Mouse (Mus musculus): ENCODE data around the gene Zfp788. TPM values are rescaled to one million over a fixed set of nuclear protein-coding genes. Genes with fewer than 3 reads are reported as not detected.
"Not testable (repeated sequence)": the region's sequence is repeated elsewhere in the genome, so short reads cannot be mapped to it uniquely, and the experiment has no call there.

Gene Zfp788
- polyA plus RNA-seq, 1 experiment from 2014 or later: 13.1 TPM

GRCm38 (mm10) chr7:41633221-41633984 lies 400 bp downstream of the Zfp788 start:
- Histone ChIP-seq H3K27me3 (replicated peaks; ENCODE audit: control insufficient read depth, insufficient read depth, low read length) (no peaks in the 10 kb centered on the region), H3K27ac (ENCODE audit: low read depth) (peak overlapping the region; percentile 87), H3K4me1 (replicated peaks; ENCODE audit: control insufficient read depth, insufficient read depth, low read length) (no peaks in the 10 kb centered on the region; the same call in 1 of the 2 replicates), H3K9me3 (ENCODE audit: control insufficient read depth, low read length) (0 out of 2 replicates have a peak, but pooled peaks cover 4% of the 10 kb centered on the region), H3K4me2 (ENCODE audit: low read length) (peak overlapping the region; percentile 70), H3K9ac (ENCODE audit: low read length) (peak overlapping the region; percentile 63), H3K4me3 (ENCODE audit: low read depth, low read length) (peak overlapping the region; percentile 67), H3K36me3 (ENCODE audit: control insufficient read depth, insufficient read depth, low read length) (peaks cover 30% of the 10 kb centered on the region)
- ATAC-seq (replicated peaks; ENCODE audit: low FRiP score, low TSS enrichment, low read depth): peak; percentile 98
- peak; percentile 95 for DNase-seq (ENCODE audit: low spot score)
- WGBS: under 1% methylated on average over 25 of the region's 26 CpGs

- H3K4me3 ChIP-seq (ENCODE audit: low read depth, low read length); H3K4me2 ChIP-seq (ENCODE audit: low read length): not testable (repeated sequence)
- WGBS: 59% methylated on average over 1 of the region's 1 CpGs
These were observed 41.3 kb downstream of the Zfp788 start for GRCm38 (mm10) chr7:41674326-41674725.

More at GRCm38 (mm10) chr7:41674326-41674725, 41.3 kb downstream of the Zfp788 start:
- not testable (repeated sequence) for H3K9ac ChIP-seq (ENCODE audit: low read length); H3K4me1 ChIP-seq (replicated peaks; ENCODE audit: control insufficient read depth, insufficient read depth, low read length); ATAC-seq (replicated peaks; ENCODE audit: low FRiP score, low TSS enrichment, low read depth); DNase-seq (ENCODE audit: low spot score); H3K36me3 ChIP-seq (ENCODE audit: control insufficient read depth, insufficient read depth, low read length); H3K9me3 ChIP-seq (ENCODE audit: control insufficient read depth, low read length); H3K27me3 ChIP-seq (replicated peaks; ENCODE audit: control insufficient read depth, insufficient read depth, low read length); H3K27ac ChIP-seq (ENCODE audit: low read depth)

Other genes with a start within 250 kb of the Zfp788 start
- gene AI987944, start 239.8 kb upstream of the Zfp788 start, polyA plus RNA-seq (2014; fragmentation: Nextera tagmentation; extraction: Ambion mirVana): 10.9 and 12.1 TPM in 2 replicates
- gene Vmn2r57, start 184.5 kb upstream of the Zfp788 start, polyA plus RNA-seq (2014; fragmentation: Nextera tagmentation; extraction: Ambion mirVana): 0.14 and 0.35 TPM in 2 replicates
- gene Gm20449, start 133.8 kb upstream of the Zfp788 start, polyA plus RNA-seq (2014; fragmentation: Nextera tagmentation; extraction: Ambion mirVana): 0.04 and 0.08 TPM in 2 replicates
- gene AW146154, start 133.3 kb upstream of the Zfp788 start, polyA plus RNA-seq (2014; fragmentation: Nextera tagmentation; extraction: Ambion mirVana): 10.1 and 10.9 TPM in 2 replicates
- not detected in 2 replicates for gene Gm6871, start 59.5 kb upstream of the Zfp788 start, polyA plus RNA-seq (2014; fragmentation: Nextera tagmentation; extraction: Ambion mirVana)
- 15.4 and 16.4 TPM in 2 replicates for gene 2610021A01Rik, start 34.0 kb upstream of the Zfp788 start, polyA plus RNA-seq (2014; fragmentation: Nextera tagmentation; extraction: Ambion mirVana)
- gene Vmn2r58, start 239.5 kb downstream of the Zfp788 start, polyA plus RNA-seq (2014; fragmentation: Nextera tagmentation; extraction: Ambion mirVana): not detected in 2 replicates